Mouse (Mus musculus) bone marrow macrophage, adult 2 months (primary cell): Measurements from ENCODE around the gene Ric8b.

Source experiments
- CTCF ChIP-seq: IDR thresholded peaks from 2 replicates; pipeline ENCODE4 v1.5.1; 2012; ENCODE audit warnings: low read depth, mild to moderate bottlenecking, low read length, moderate library complexity
- POLR2A ChIP-seq: IDR thresholded peaks from 2 replicates; pipeline ENCODE4 v1.6.1; 2012; ENCODE audit warnings: mild to moderate bottlenecking, low read depth, low read length, borderline replicate concordance

GRCm38 (mm10) chr10:84938886-84939285 lies 21.5 kb downstream of the Ric8b start:
- no peak for TF ChIP-seq CTCF
- no peak for TF ChIP-seq POLR2A
